ENCODE assay signal across 26 mouse cellular contexts in the genomic region with DNA sequence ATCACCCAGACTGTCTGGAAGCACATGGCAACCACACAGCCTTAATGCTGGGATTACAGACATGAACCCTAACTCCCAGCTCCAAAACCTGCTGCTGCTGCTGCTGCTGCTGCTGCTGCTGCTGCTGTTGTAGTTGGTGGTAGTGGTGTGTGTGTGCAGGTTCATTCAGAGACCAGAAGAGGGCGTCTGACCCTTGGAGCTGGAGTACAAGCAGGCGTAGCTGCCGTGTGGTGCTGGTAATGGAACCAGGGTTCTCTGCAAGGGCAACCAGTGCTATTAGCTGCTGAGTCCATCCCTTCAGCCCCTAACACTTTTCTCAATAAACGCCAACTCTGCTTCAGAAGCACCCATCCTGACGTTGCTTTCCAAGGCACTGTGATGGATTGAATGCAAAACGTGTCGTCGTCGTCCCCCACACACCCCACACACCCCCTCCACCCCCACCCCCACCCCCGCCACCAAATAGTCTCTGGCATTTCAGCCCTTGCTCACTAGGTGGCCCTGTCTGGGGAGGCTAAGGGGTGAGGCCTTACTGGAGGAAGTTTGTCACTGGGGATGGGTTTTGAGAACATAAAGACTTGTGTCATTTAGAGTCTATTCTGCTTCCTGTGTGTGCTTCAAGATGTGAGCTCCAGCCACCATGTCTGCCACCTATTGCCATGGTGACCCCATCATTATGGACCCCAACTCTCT. TPM values are rescaled to one million over a fixed set of nuclear protein-coding genes. Genes with fewer than 3 reads are reported as not detected.
DNase-seq lines count a peak whose midpoint lies in the region; ATAC-seq and TF ChIP-seq lines count a peak whose summit lies in the region.
"Had no signal": no experiment of that assay in that cellular context is flagged by ENCODE, and none has a peak within 500 bp of the region (broad histone marks: within the 10 kb centered on the region; RNA-seq: fewer than 3 reads in every experiment).

No protein-coding gene starts in this region.

- H3K4me3 ChIP-seq in liver, adult 2 months (ENCODE audit: insufficient read depth, low read depth, low read length) = no peak overlapping the region
- no peak overlapping the region for H3K4me3 ChIP-seq in liver, embryonic 11.5 days (ENCODE audit: low read depth, low read length)
- H3K4me3 ChIP-seq in testis, adult 2 months (ENCODE audit: control insufficient read depth, low read depth, low read length) = peak overlapping the region; percentile 92
- H3K4me3 ChIP-seq in MEL (ENCODE audit: control insufficient read depth in 1 of 2, insufficient read depth in 1 of 2, low read depth in 2 of 2, low read length in 2 of 2) = no peak overlapping the region
- H3K4me3 ChIP-seq in kidney, embryonic 15.5 days (replicated peaks) = no peak overlapping the region
- H3K4me3 ChIP-seq: embryonic facial prominence, embryonic 13.5 days; gastrocnemius, adult 2 months; heart, embryonic 15.5 days; limb, embryonic 10.5 days; liver, embryonic 15.5 days; neural tube, embryonic 12.5 days had no signal

- TF ChIP-seq POLR2A in liver, adult 2 months (IDR thresholded peaks at IDR 0.05; ENCODE audit: extremely low read depth, insufficient read depth, low read length) = no peak
- no peak for TF ChIP-seq POLR2A in testis, adult 2 months (IDR thresholded peaks at IDR 0.05; ENCODE audit: control insufficient read depth, low read depth, low read length)
- TF ChIP-seq POLR2A in MEL (IDR thresholded peaks at IDR 0.05; ENCODE audit: control insufficient read depth in 1 of 2, insufficient read depth in 1 of 2, low read depth in 1 of 2, low read length in 2 of 2, poor library complexity in 1 of 2) = no peak

- no peaks in the 10 kb centered on the region for H3K36me3 ChIP-seq in liver, adult 2 months (ENCODE audit: control insufficient read depth, insufficient read depth, low read length)
- no peaks in the 10 kb centered on the region for H3K36me3 ChIP-seq in liver, embryonic 11.5 days (ENCODE audit: control insufficient read depth, insufficient read depth, low read length)
- H3K36me3 ChIP-seq in testis, adult 2 months (ENCODE audit: control insufficient read depth, insufficient read depth, low read length) = no peaks in the 10 kb centered on the region
- H3K36me3 ChIP-seq in MEL (ENCODE audit: control insufficient read depth in 1 of 2, insufficient read depth in 2 of 2, low read length in 2 of 2) = no peaks in the 10 kb centered on the region
- H3K36me3 ChIP-seq in kidney, embryonic 15.5 days = no peaks in the 10 kb centered on the region
- H3K36me3 ChIP-seq: embryonic facial prominence, embryonic 13.5 days; heart, embryonic 15.5 days; limb, embryonic 10.5 days; liver, embryonic 15.5 days; neural tube, embryonic 12.5 days had no signal

- peak; percentile 10 for TF ChIP-seq RAD21 in MEL (IDR thresholded peaks at IDR 0.05; ENCODE audit: low read depth, low read length)

- no peak for DNase-seq in liver, adult 2 months (ENCODE audit: extremely low read depth, low read depth, low spot score)
- DNase-seq in liver, embryonic 11.5 days (ENCODE audit: low spot score) = no peak
- no peak for DNase-seq in testis, postnatal 14 days (ENCODE audit: low spot score)
- peak; percentile 54 for DNase-seq in MEL (ENCODE audit: low read depth, low spot score)
- DNase-seq in right cerebral cortex, postnatal 4 days = no peak
- DNase-seq: adrenal gland, postnatal 14 days; cerebellum, adult 11 months; cerebellum, postnatal 14 days; gastrocnemius, adult 2 months; heart, postnatal 4 days; kidney, adult 11 months; kidney, postnatal 4 days; lung, postnatal 36 days; thymus, postnatal 4 days had no signal

- TF ChIP-seq CTCF in liver, adult 2 months (IDR thresholded peaks at IDR 0.05; ENCODE audit: low read depth, low read length) = 0 out of 2 replicates have a peak, but pooled peaks have one; percentile 27
- peak; percentile 20; the same call in 1 of the 2 replicates for TF ChIP-seq CTCF in testis, adult 2 months (IDR thresholded peaks at IDR 0.05; ENCODE audit: control insufficient read depth, insufficient read depth, insufficient replicate concordance, low read depth, low read length)
- TF ChIP-seq CTCF in MEL (IDR thresholded peaks at IDR 0.05 in 2 of 3, conservative IDR thresholded peaks at IDR 0.05 in 1 of 3; ENCODE audit: control insufficient read depth in 1 of 3, insufficient read depth in 1 of 3, low read depth in 2 of 3, low read length in 3 of 3, poor library complexity in 1 of 3, severe bottlenecking in 1 of 3) = peak; percentile 15 to 42 (median 36); a peak in 5 of 6 replicates

- no peaks in the 10 kb centered on the region for H3K9me3 ChIP-seq in liver, embryonic 11.5 days (ENCODE audit: control insufficient read depth, low read length)
- H3K9me3 ChIP-seq in MEL (replicated peaks; ENCODE audit: insufficient read depth, low read length) = no peaks in the 10 kb centered on the region
- H3K9me3 ChIP-seq in kidney, embryonic 15.5 days (replicated peaks) = no peaks in the 10 kb centered on the region
- H3K9me3 ChIP-seq: heart, embryonic 15.5 days; limb, embryonic 10.5 days; liver, embryonic 15.5 days; neural tube, embryonic 12.5 days had no signal

- H3K79me2 ChIP-seq in liver, adult 2 months (ENCODE audit: control insufficient read depth, insufficient read depth, low read length) = no peaks in the 10 kb centered on the region
- no peaks in the 10 kb centered on the region for H3K79me2 ChIP-seq in MEL (ENCODE audit: control insufficient read depth, insufficient read depth, low read length, poor library complexity)

- no peak overlapping the region for H3K27ac ChIP-seq in liver, adult 2 months (replicated peaks; ENCODE audit: insufficient read depth, low read depth, low read length)
- H3K27ac ChIP-seq in liver, embryonic 11.5 days (ENCODE audit: low read depth, low read length) = no peak overlapping the region
- H3K27ac ChIP-seq in testis, adult 2 months (ENCODE audit: control insufficient read depth, insufficient read depth, low read depth, low read length) = no peak overlapping the region
- H3K27ac ChIP-seq in MEL (ENCODE audit: control insufficient read depth, low read depth, low read length) = no peak overlapping the region
- H3K27ac ChIP-seq in kidney, embryonic 15.5 days = no peak overlapping the region
- H3K27ac ChIP-seq: embryonic facial prominence, embryonic 13.5 days; gastrocnemius, adult 2 months; heart, embryonic 15.5 days; limb, embryonic 10.5 days; liver, embryonic 15.5 days; neural tube, embryonic 12.5 days had no signal

- H3K4me1 ChIP-seq in liver, adult 2 months (ENCODE audit: control insufficient read depth, insufficient read depth, low read length) = peaks cover 12% of the 10 kb centered on the region; the same call in 1 of the 2 replicates
- H3K4me1 ChIP-seq in liver, embryonic 11.5 days (replicated peaks; ENCODE audit: control insufficient read depth, insufficient read depth, low read length) = no peaks in the 10 kb centered on the region; the same call in 1 of the 2 replicates
- H3K4me1 ChIP-seq in testis, adult 2 months (ENCODE audit: control insufficient read depth, insufficient read depth, low read length) = peaks cover 11% of the 10 kb centered on the region
- H3K4me1 ChIP-seq in MEL (ENCODE audit: control insufficient read depth in 1 of 2, insufficient read depth in 2 of 2, low read length in 2 of 2) = no peaks in the 10 kb centered on the region
- H3K4me1 ChIP-seq in kidney, embryonic 15.5 days = peaks cover 6% of the 10 kb centered on the region; the same call in 1 of the 2 replicates
- H3K4me1 ChIP-seq: heart, embryonic 15.5 days; liver, embryonic 15.5 days; neural tube, embryonic 12.5 days had no signal

- no peak overlapping the region for H3K9ac ChIP-seq in liver, adult 2 months (ENCODE audit: low read depth, low read length)
- no peak overlapping the region for H3K9ac ChIP-seq in liver, embryonic 11.5 days (ENCODE audit: low read depth, low read length)
- H3K9ac ChIP-seq in MEL (ENCODE audit: control insufficient read depth, low read depth, low read length, poor library complexity, severe bottlenecking) = no peak overlapping the region
- no peak overlapping the region for H3K9ac ChIP-seq in kidney, embryonic 15.5 days
- H3K9ac ChIP-seq: embryonic facial prominence, embryonic 13.5 days; heart, embryonic 15.5 days; liver, embryonic 15.5 days; neural tube, embryonic 12.5 days had no signal

- WGBS in liver, adult 2 months = 83% methylated on average over 10 of the region's 10 CpGs
- WGBS in liver, embryonic 11.5 days = 67% methylated on average over 10 of the region's 10 CpGs
- WGBS in kidney, embryonic 15.5 days = 74% methylated on average over 10 of the region's 10 CpGs

- H3K4me2 ChIP-seq in liver, embryonic 11.5 days = no peak overlapping the region
- no peak overlapping the region for H3K4me2 ChIP-seq in kidney, embryonic 15.5 days
- H3K4me2 ChIP-seq: embryonic facial prominence, embryonic 13.5 days; heart, embryonic 15.5 days; liver, embryonic 15.5 days; neural tube, embryonic 12.5 days had no signal

- H3K27me3 ChIP-seq in liver, adult 2 months (ENCODE audit: control insufficient read depth, insufficient read depth, low read length) = no peaks in the 10 kb centered on the region
- H3K27me3 ChIP-seq in liver, embryonic 11.5 days (replicated peaks; ENCODE audit: control insufficient read depth, insufficient read depth, low read length) = no peaks in the 10 kb centered on the region
- H3K27me3 ChIP-seq in testis, adult 2 months (ENCODE audit: control insufficient read depth, insufficient read depth, low read length) = no peaks in the 10 kb centered on the region
- peaks cover 0 to 2% of the 10 kb centered on the region in 2 experiments; a peak in 1 of 4 replicates for H3K27me3 ChIP-seq in MEL (ENCODE audit: control insufficient read depth in 1 of 2, insufficient read depth in 2 of 2, low read length in 2 of 2)
- H3K27me3 ChIP-seq in kidney, embryonic 15.5 days = no peaks in the 10 kb centered on the region
- H3K27me3 ChIP-seq: embryonic facial prominence, embryonic 13.5 days; heart, embryonic 15.5 days; neural tube, embryonic 12.5 days had no signal

- no peak for TF ChIP-seq EP300 in MEL (IDR thresholded peaks at IDR 0.05; ENCODE audit: low read depth in 1 of 2, low read length in 2 of 2)

- ATAC-seq in liver, embryonic 11.5 days (replicated peaks; ENCODE audit: low FRiP score) = no peak
- ATAC-seq in kidney, embryonic 15.5 days (replicated peaks; ENCODE audit: low FRiP score) = no peak
- ATAC-seq: hindbrain, embryonic 16.5 days had no signal

RNA-seq across cellular contexts. Expression of a gene that starts 16.8 kb away (rescaled TPM):
- 0.13 and 0.18 TPM in 2 replicates for total RNA-seq in liver, adult 2 months (2014; rRNA removed)
- 0.05 and 0.16 TPM in 2 replicates for polyA plus RNA-seq in liver, adult 2 months (2012; rRNA removed)
- 0.08 TPM in 1 of 2 replicates, not detected in the other for polyA plus RNA-seq in liver, embryonic 11.5 days (2014; fragmentation: Nextera tagmentation; extraction: Ambion mirVana)
- 4.2 and 4.4 TPM in 2 replicates for polyA plus RNA-seq in testis, adult 2 months (2012; rRNA removed)
- total RNA-seq in MEL (2012; rRNA removed) = 0.62 and 0.69 TPM in 2 replicates
- polyA plus RNA-seq in MEL (2012; ENCODE audit: insufficient read depth in 1 of 2, insufficient read length in 2 of 2, low read depth in 1 of 2, low replicate concordance in 2 of 2, missing spikeins in 1 of 2) = 1 to 10 TPM in 1 of 2 experiments, not detected in 1; 2.2 TPM
- polyA plus RNA-seq in kidney, embryonic 15.5 days (2015; fragmentation: Nextera tagmentation; extraction: Ambion mirVana) = 0.57 and 0.97 TPM in 2 replicates
- total RNA-seq: granulocyte monocyte progenitor cell, adult 5-6 weeks had no signal
- polyA plus RNA-seq: neural tube, embryonic 12.5 days had no signal

RNA-seq across cellular contexts. Expression of a gene that starts 20.1 kb away (rescaled TPM):
- total RNA-seq in liver, adult 2 months (2014; rRNA removed) = 121 and 144 TPM in 2 replicates
- 115 and 146 TPM in 2 replicates for polyA plus RNA-seq in liver, adult 2 months (2012; rRNA removed)
- polyA plus RNA-seq in liver, embryonic 11.5 days (2014; fragmentation: Nextera tagmentation; extraction: Ambion mirVana) = not detected in 2 replicates
- not detected in 2 replicates for polyA plus RNA-seq in testis, adult 2 months (2012; rRNA removed)
- total RNA-seq in MEL (2012; rRNA removed) = not detected in 2 replicates
- not detected for polyA plus RNA-seq in MEL (2012; ENCODE audit: insufficient read depth in 1 of 2, insufficient read length in 2 of 2, low read depth in 1 of 2, low replicate concordance in 2 of 2, missing spikeins in 1 of 2)
- polyA plus RNA-seq in kidney, embryonic 15.5 days (2015; fragmentation: Nextera tagmentation; extraction: Ambion mirVana) = 1.1 and 1.2 TPM in 2 replicates
- total RNA-seq: gastrocnemius, adult 2 months; granulocyte monocyte progenitor cell, adult 5-6 weeks; heart, postnatal 4 days; layer of hippocampus, postnatal 10 days; left cerebral cortex, adult 8-10 months had no signal
- polyA plus RNA-seq: brain, embryonic 14.5 days; embryonic facial prominence, embryonic 13.5 days; heart, embryonic 15.5 days; hindbrain, embryonic 16.5 days; limb, embryonic 10.5 days; liver, embryonic 15.5 days; neural tube, embryonic 12.5 days had no signal

RNA-seq across cellular contexts. Expression of a gene that starts 22.4 kb away (rescaled TPM):
- 0.40 and 0.46 TPM in 2 replicates for total RNA-seq in liver, adult 2 months (2014; rRNA removed)
- polyA plus RNA-seq in liver, adult 2 months (2012; rRNA removed) = 0.91 and 1.7 TPM in 2 replicates
- 2.9 and 3.2 TPM in 2 replicates for polyA plus RNA-seq in liver, embryonic 11.5 days (2014; fragmentation: Nextera tagmentation; extraction: Ambion mirVana)
- polyA plus RNA-seq in testis, adult 2 months (2012; rRNA removed) = 4.7 TPM in 2 replicates
- total RNA-seq in MEL (2012; rRNA removed) = 9.1 and 12.1 TPM in 2 replicates
- 10 to 100 TPM in 1 of 2 experiments, not detected in 1; 21.1 TPM for polyA plus RNA-seq in MEL (2012; ENCODE audit: insufficient read depth in 1 of 2, insufficient read length in 2 of 2, low read depth in 1 of 2, low replicate concordance in 2 of 2, missing spikeins in 1 of 2)
- 1.7 and 2.0 TPM in 2 replicates for polyA plus RNA-seq in kidney, embryonic 15.5 days (2015; fragmentation: Nextera tagmentation; extraction: Ambion mirVana)

RNA-seq across cellular contexts. Expression of a gene that starts 31.2 kb away (rescaled TPM):
- total RNA-seq in liver, adult 2 months (2014; rRNA removed) = 15.8 and 16.8 TPM in 2 replicates
- polyA plus RNA-seq in liver, adult 2 months (2012; rRNA removed) = 34.5 and 37.9 TPM in 2 replicates
- polyA plus RNA-seq in liver, embryonic 11.5 days (2014; fragmentation: Nextera tagmentation; extraction: Ambion mirVana) = 201 and 221 TPM in 2 replicates
- 59.1 and 74.5 TPM in 2 replicates for polyA plus RNA-seq in testis, adult 2 months (2012; rRNA removed)
- 129 and 139 TPM in 2 replicates for total RNA-seq in MEL (2012; rRNA removed)
- polyA plus RNA-seq in MEL (2012; ENCODE audit: insufficient read depth in 1 of 2, insufficient read length in 2 of 2, low read depth in 1 of 2, low replicate concordance in 2 of 2, missing spikeins in 1 of 2) = 100 to 1,000 TPM; 369 to 446 TPM
- 153 and 156 TPM in 2 replicates for polyA plus RNA-seq in kidney, embryonic 15.5 days (2015; fragmentation: Nextera tagmentation; extraction: Ambion mirVana)

RNA-seq across cellular contexts. Expression of a gene that starts 45.1 kb away (rescaled TPM):
- total RNA-seq in liver, adult 2 months (2014; rRNA removed) = 43.8 and 57.8 TPM in 2 replicates
- 43.1 and 50.8 TPM in 2 replicates for polyA plus RNA-seq in liver, adult 2 months (2012; rRNA removed)
- 134 and 148 TPM in 2 replicates for polyA plus RNA-seq in liver, embryonic 11.5 days (2014; fragmentation: Nextera tagmentation; extraction: Ambion mirVana)
- 111 and 116 TPM in 2 replicates for polyA plus RNA-seq in testis, adult 2 months (2012; rRNA removed)
- 167 and 181 TPM in 2 replicates for total RNA-seq in MEL (2012; rRNA removed)
- 100 to 1,000 TPM in 1 of 2 experiments, not detected in 1; 122 TPM for polyA plus RNA-seq in MEL (2012; ENCODE audit: insufficient read depth in 1 of 2, insufficient read length in 2 of 2, low read depth in 1 of 2, low replicate concordance in 2 of 2, missing spikeins in 1 of 2)
- 162 and 166 TPM in 2 replicates for polyA plus RNA-seq in kidney, embryonic 15.5 days (2015; fragmentation: Nextera tagmentation; extraction: Ambion mirVana)

Comparison
In these comparisons a context has a peak if more than half of its experiments do, and no peak if none do; other contexts are left out.
1. RNA of a gene that starts 20.1 kb away (polyA plus RNA-seq): 115 to 146 TPM in liver, adult 2 months; 1.1 to 1.2 TPM in kidney, embryonic 15.5 days, not detected in testis, adult 2 months, not detected in liver, embryonic 11.5 days and not detected in MEL; every median in the first group is over 10 times any median in the second.
2. Peak in every context shown above with its lines, with median percentiles within 50 percentile points of each other: CTCF ChIP-seq.